Mouse (Mus musculus): Measurements from ENCODE around the gene Arsk. TPM values are rescaled to one million over a fixed set of nuclear protein-coding genes. Genes with fewer than 3 reads are reported as not detected.

Gene Arsk
- total and polyA plus RNA-seq, 2 experiments = 2.7 to 7.7 TPM

GRCm38 (mm10) chr13:76063548-76063947, 34.9 kb downstream of the Arsk start:
- Histone ChIP-seq H3K4me1 (ENCODE audit: control insufficient read depth, insufficient read depth, low read length) (no peaks in the 10 kb centered on the region; the same call in 1 of the 2 replicates), H3K36me3 (ENCODE audit: control insufficient read depth, insufficient read depth, low read length) (peaks cover 16% of the 10 kb centered on the region), H3K79me2 (ENCODE audit: control insufficient read depth, insufficient read depth, low read length) (no peaks in the 10 kb centered on the region), H3K27ac (replicated peaks; ENCODE audit: insufficient read depth, low read depth, low read length) (no peak overlapping the region), H3K27me3 (ENCODE audit: control insufficient read depth, insufficient read depth, low read length) (no peaks in the 10 kb centered on the region), H3K9ac (ENCODE audit: low read depth, low read length) (no peak overlapping the region), H3K4me3 (ENCODE audit: insufficient read depth, low read depth, low read length) (no peak overlapping the region)
- TF ChIP-seq POLR2A (IDR thresholded peaks at IDR 0.05; ENCODE audit: extremely low read depth, insufficient read depth, low read length) (no peak), CTCF (IDR thresholded peaks at IDR 0.05; ENCODE audit: low read depth, low read length) (no peak)
- DNase-seq (ENCODE audit: extremely low read depth, low read depth, low spot score) = no peak
- 96% methylated on average over 4 of the region's 4 CpGs for WGBS

- Histone ChIP-seq H3K79me2 (ENCODE audit: control insufficient read depth, insufficient read depth, low read length) (no peaks in the 10 kb centered on the region), H3K36me3 (ENCODE audit: control insufficient read depth, insufficient read depth, low read length) (peaks cover 16% of the 10 kb centered on the region), H3K27ac (replicated peaks; ENCODE audit: insufficient read depth, low read depth, low read length) (no peak overlapping the region), H3K4me1 (ENCODE audit: control insufficient read depth, insufficient read depth, low read length) (no peaks in the 10 kb centered on the region; the same call in 1 of the 2 replicates), H3K9ac (ENCODE audit: low read depth, low read length) (no peak overlapping the region), H3K27me3 (ENCODE audit: control insufficient read depth, insufficient read depth, low read length) (no peaks in the 10 kb centered on the region; the same call in 1 of the 2 replicates), H3K4me3 (ENCODE audit: insufficient read depth, low read depth, low read length) (no peak overlapping the region)
- no peak for DNase-seq (ENCODE audit: extremely low read depth, low read depth, low spot score)
- TF ChIP-seq CTCF (IDR thresholded peaks at IDR 0.05; ENCODE audit: low read depth, low read length) = no peak
- no peak for TF ChIP-seq POLR2A (IDR thresholded peaks at IDR 0.05; ENCODE audit: extremely low read depth, insufficient read depth, low read length)
- WGBS = 95% methylated on average over 3 of the region's 3 CpGs
Measured at GRCm38 (mm10) chr13:76062569-76062968, 35.9 kb downstream of the Arsk start.

- Histone ChIP-seq H3K9ac (ENCODE audit: low read depth, low read length) (no peak overlapping the region), H3K4me1 (ENCODE audit: control insufficient read depth, insufficient read depth, low read length) (no peaks in the 10 kb centered on the region; the same call in 1 of the 2 replicates), H3K4me3 (ENCODE audit: insufficient read depth, low read depth, low read length) (no peak overlapping the region), H3K27ac (replicated peaks; ENCODE audit: insufficient read depth, low read depth, low read length) (no peak overlapping the region), H3K36me3 (ENCODE audit: control insufficient read depth, insufficient read depth, low read length) (peaks cover 16% of the 10 kb centered on the region), H3K27me3 (ENCODE audit: control insufficient read depth, insufficient read depth, low read length) (no peaks in the 10 kb centered on the region; the same call in 1 of the 2 replicates), H3K79me2 (ENCODE audit: control insufficient read depth, insufficient read depth, low read length) (no peaks in the 10 kb centered on the region)
- WGBS = 83% methylated on average over 3 of the region's 3 CpGs
- TF ChIP-seq POLR2A (IDR thresholded peaks at IDR 0.05; ENCODE audit: extremely low read depth, insufficient read depth, low read length) (no peak), CTCF (IDR thresholded peaks at IDR 0.05; ENCODE audit: low read depth, low read length) (no peak)
- DNase-seq (ENCODE audit: extremely low read depth, low read depth, low spot score) = no peak
Measured at GRCm38 (mm10) chr13:76062126-76062525, 36.3 kb downstream of the Arsk start.

- H3K79me2 ChIP-seq (ENCODE audit: control insufficient read depth, insufficient read depth, low read length) = no peaks in the 10 kb centered on the region
- peaks cover 9% of the 10 kb centered on the region for H3K27me3 ChIP-seq (ENCODE audit: control insufficient read depth, insufficient read depth, low read length)
- H3K4me1 ChIP-seq (ENCODE audit: control insufficient read depth, insufficient read depth, low read length) = peaks cover 9% of the 10 kb centered on the region
- peak; percentile 28 for DNase-seq (ENCODE audit: extremely low read depth, low read depth, low spot score)
- H3K4me3 ChIP-seq (ENCODE audit: insufficient read depth, low read depth, low read length) = no peak overlapping the region
- peaks cover 6% of the 10 kb centered on the region; the same call in 1 of the 2 replicates for H3K36me3 ChIP-seq (ENCODE audit: control insufficient read depth, insufficient read depth, low read length)
- no peak overlapping the region for H3K9ac ChIP-seq (ENCODE audit: low read depth, low read length)
- WGBS = 72% methylated on average over 4 of the region's 4 CpGs
- no peak overlapping the region for H3K27ac ChIP-seq (replicated peaks; ENCODE audit: insufficient read depth, low read depth, low read length)
- TF ChIP-seq CTCF (IDR thresholded peaks at IDR 0.05; ENCODE audit: low read depth, low read length) (no peak), POLR2A (IDR thresholded peaks at IDR 0.05; ENCODE audit: extremely low read depth, insufficient read depth, low read length) (no peak)
Measured at GRCm38 (mm10) chr13:76059591-76059990, 38.9 kb downstream of the Arsk start.

- Histone ChIP-seq H3K27ac (replicated peaks; ENCODE audit: insufficient read depth, low read depth, low read length) (no peak overlapping the region), H3K36me3 (ENCODE audit: control insufficient read depth, insufficient read depth, low read length) (no peaks in the 10 kb centered on the region; the same call in 1 of the 2 replicates), H3K4me1 (ENCODE audit: control insufficient read depth, insufficient read depth, low read length) (peaks cover 9% of the 10 kb centered on the region), H3K4me3 (ENCODE audit: insufficient read depth, low read depth, low read length) (no peak overlapping the region), H3K27me3 (ENCODE audit: control insufficient read depth, insufficient read depth, low read length) (peaks cover 12% of the 10 kb centered on the region), H3K9ac (ENCODE audit: low read depth, low read length) (no peak overlapping the region), H3K79me2 (ENCODE audit: control insufficient read depth, insufficient read depth, low read length) (no peaks in the 10 kb centered on the region)
- no peak for DNase-seq (ENCODE audit: extremely low read depth, low read depth, low spot score)
- 78% methylated on average over 10 of the region's 10 CpGs for WGBS
- no peak for TF ChIP-seq CTCF (IDR thresholded peaks at IDR 0.05; ENCODE audit: low read depth, low read length)
- TF ChIP-seq POLR2A (IDR thresholded peaks at IDR 0.05; ENCODE audit: extremely low read depth, insufficient read depth, low read length) = no peak
Measured at GRCm38 (mm10) chr13:76057267-76058069, 41.0 kb downstream of the Arsk start.

GRCm38 (mm10) chr13:76056896-76057266, 41.6 kb downstream of the Arsk start, which contains the start of gene Gpr150:
TSS of gene Gpr150 (minus strand) at chr13:76056996.
- peak within 1 kb of the TSS; percentile 62; the same call in 1 of the 2 replicates for H3K4me3 ChIP-seq (ENCODE audit: insufficient read depth, low read depth, low read length)
- H3K27ac ChIP-seq (replicated peaks; ENCODE audit: insufficient read depth, low read depth, low read length) = no peak within 1 kb of the TSS
- TF ChIP-seq CTCF (IDR thresholded peaks at IDR 0.05; ENCODE audit: low read depth, low read length) (no peak), POLR2A (IDR thresholded peaks at IDR 0.05; ENCODE audit: extremely low read depth, insufficient read depth, low read length) (no peak)
- H3K36me3 ChIP-seq (ENCODE audit: control insufficient read depth, insufficient read depth, low read length) = no peaks in the 10 kb centered on the region; the same call in 1 of the 2 replicates
- no peak for DNase-seq (ENCODE audit: extremely low read depth, low read depth, low spot score)
- H3K79me2 ChIP-seq (ENCODE audit: control insufficient read depth, insufficient read depth, low read length) = no peaks in the 10 kb centered on the region
- 0 out of 2 replicates have a peak within 1 kb of the TSS, but pooled peaks have one; percentile 16 for H3K9ac ChIP-seq (ENCODE audit: low read depth, low read length)
- peaks cover 12% of the 10 kb centered on the region for H3K27me3 ChIP-seq (ENCODE audit: control insufficient read depth, insufficient read depth, low read length)
- H3K4me1 ChIP-seq (ENCODE audit: control insufficient read depth, insufficient read depth, low read length) = peaks cover 9% of the 10 kb centered on the region
- WGBS = 27% methylated on average over 10 of the region's 10 CpGs
